Mouse (Mus musculus): ENCODE data around the gene Acsbg1. TPM values are rescaled to one million over a fixed set of nuclear protein-coding genes. Genes with fewer than 3 reads are reported as not detected.

Acsbg1 gene
- 146 TPM for polyA plus RNA-seq (2015; fragmentation: Illumina TruSeq; extraction: RNeasy Lipid Tissue Mini Kit (QIAGEN cat#74804); ENCODE audit: low read depth, low replicate concordance)

GRCm38 (mm10) chr9:54661605-54662377 is at the start of gene Acsbg1:
Acsbg1 (minus strand) TSS chr9:54661870.

DNA sequence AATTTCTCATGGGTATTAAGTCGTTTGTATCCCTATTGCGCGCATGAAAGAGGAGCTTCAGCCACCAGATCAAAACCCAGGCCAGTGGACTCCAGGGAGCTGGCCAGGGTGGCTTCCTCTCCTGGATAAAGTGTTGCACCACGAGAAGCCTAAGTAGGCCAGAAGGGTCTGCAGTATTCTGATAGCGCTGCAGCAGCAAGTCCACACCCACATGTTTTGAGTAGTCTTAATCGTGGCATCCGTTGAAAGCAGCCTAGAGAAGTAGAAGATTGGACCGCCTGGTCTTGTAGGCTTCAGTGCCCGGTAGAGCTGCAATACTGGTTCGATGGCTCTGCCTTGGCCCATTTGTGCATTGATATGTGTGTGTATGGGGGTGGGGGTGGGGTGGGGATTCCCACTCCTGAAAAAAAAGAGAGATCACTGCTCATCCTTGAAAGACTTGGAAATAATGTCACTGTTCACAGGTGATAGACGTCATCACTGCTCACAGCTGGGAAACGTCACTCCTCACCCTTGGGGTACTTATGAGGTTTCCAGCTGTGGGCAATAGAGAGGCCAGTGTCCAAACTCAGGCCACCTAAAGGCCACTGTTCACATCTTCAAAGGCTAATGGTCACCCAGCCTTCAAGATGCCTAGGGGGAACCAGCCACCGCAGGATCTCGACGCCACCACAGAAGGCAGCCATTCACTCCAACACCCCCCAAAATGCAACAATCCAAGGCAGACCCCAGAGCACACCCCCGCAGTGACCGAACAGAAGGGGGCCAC is 36.8 kb upstream of the Acsbg1 start, which contains the start of gene Dnaja4:
TSS of gene Dnaja4 (plus strand) at position 556 of the 769 bp plus-strand sequence.

GRCm38 (mm10) chr9:54586199-54587061 is 75.2 kb downstream of the Acsbg1 start, which contains the start of gene Idh3a:
Idh3a (plus strand) TSS chr9:54586334.

GRCm38 (mm10) chr9:54559771-54560471 is 101.7 kb downstream of the Acsbg1 start, which contains the start of gene Cib2:
Cib2 (minus strand) TSS chr9:54560218.

Other genes starting within 250 kb of the Acsbg1 start
- gene Dmxl2, start 160.2 kb downstream of the Acsbg1 start, polyA plus RNA-seq (2015; fragmentation: Illumina TruSeq; extraction: RNeasy Lipid Tissue Mini Kit (QIAGEN cat#74804); ENCODE audit: low read depth, low replicate concordance) = 106 TPM
- gene Sh2d7, start 122.9 kb downstream of the Acsbg1 start, polyA plus RNA-seq (2015; fragmentation: Illumina TruSeq; extraction: RNeasy Lipid Tissue Mini Kit (QIAGEN cat#74804); ENCODE audit: low read depth, low replicate concordance) = not detected
- gene Cib2, start 101.7 kb downstream of the Acsbg1 start, polyA plus RNA-seq (2015; fragmentation: Illumina TruSeq; extraction: RNeasy Lipid Tissue Mini Kit (QIAGEN cat#74804); ENCODE audit: low read depth, low replicate concordance) = 45.0 TPM
- gene Idh3a, start 75.5 kb downstream of the Acsbg1 start, polyA plus RNA-seq (2015; fragmentation: Illumina TruSeq; extraction: RNeasy Lipid Tissue Mini Kit (QIAGEN cat#74804); ENCODE audit: low read depth, low replicate concordance) = 302 TPM
- 51.2 TPM for gene Dnaja4, start 37.0 kb upstream of the Acsbg1 start, polyA plus RNA-seq (2015; fragmentation: Illumina TruSeq; extraction: RNeasy Lipid Tissue Mini Kit (QIAGEN cat#74804); ENCODE audit: low read depth, low replicate concordance)
- 86.9 TPM for gene Wdr61, start 72.6 kb upstream of the Acsbg1 start, polyA plus RNA-seq (2015; fragmentation: Illumina TruSeq; extraction: RNeasy Lipid Tissue Mini Kit (QIAGEN cat#74804); ENCODE audit: low read depth, low replicate concordance)
- gene Crabp1, start 102.9 kb upstream of the Acsbg1 start, polyA plus RNA-seq (2015; fragmentation: Illumina TruSeq; extraction: RNeasy Lipid Tissue Mini Kit (QIAGEN cat#74804); ENCODE audit: low read depth, low replicate concordance) = 3.5 TPM
- 34.8 TPM for gene Ireb2, start 201.9 kb upstream of the Acsbg1 start, polyA plus RNA-seq (2015; fragmentation: Illumina TruSeq; extraction: RNeasy Lipid Tissue Mini Kit (QIAGEN cat#74804); ENCODE audit: low read depth, low replicate concordance)

Measured in brain, adult 10 weeks (tissue).